Mouse (Mus musculus) ES-E14 (cell line): ENCODE data around the gene Trp53bp2.

Experiments
- CHD2 ChIP-seq: IDR thresholded peaks from 2 replicates; pipeline ENCODE4 v1.6.1; 2014; ENCODE audit warnings: mild to moderate bottlenecking, low read depth, low read length, inconsistent platforms
- ZC3H11A ChIP-seq: IDR thresholded peaks from 2 replicates; pipeline ENCODE4 v1.6.1; 2012; ENCODE audit warnings: low read depth, mild to moderate bottlenecking, inconsistent platforms, low read length, borderline replicate concordance
- ZNF384 ChIP-seq: IDR thresholded peaks from 2 replicates; pipeline ENCODE4 v1.6.1; 2012; ENCODE audit warnings: low read depth, low read length, inconsistent platforms

- TF ChIP-seq ZC3H11A (no peak), CHD2 (no peak), ZNF384 (no peak)
Measured at GRCm38 (mm10) chr1:182511073-182511472, 102.1 kb downstream of the Trp53bp2 start.
